Mouse (Mus musculus) heart, embryonic 12.5 days (tissue): ENCODE measurements around the gene Ace3. TPM values are rescaled to one million over a fixed set of nuclear protein-coding genes. Genes with fewer than 3 reads are reported as not detected.

Source experiments
- ATAC-seq: fragments of 200-750 bp; cut with Nextera tagmentation; 2 replicates; pipeline ENCODE4 v1.8.0; 2017; ENCODE audit warnings: moderate TSS enrichment, moderate library complexity; ENCODE audit not compliant: insufficient number of reproducible peaks, low FRiP score
- H3K27ac ChIP-seq: fragments of 300-500 bp; sonication (generic); 2 replicates; pipeline ENCODE4 v1.5.1; 2016; ENCODE audit warnings: mild to moderate bottlenecking, moderate library complexity; ENCODE audit not compliant: poor library complexity, severe bottlenecking
- H3K27me3 ChIP-seq: fragments of 300-500 bp; sonication (generic); replicated peaks from 2 replicates; pipeline ENCODE4 v1.6.1; 2016; ENCODE audit warnings: mild to moderate bottlenecking, moderate library complexity
- H3K36me3 ChIP-seq: fragments of 300-500 bp; sonication (generic); 2 replicates; pipeline ENCODE4 v1.6.1; 2016; ENCODE audit warnings: mild to moderate bottlenecking, moderate library complexity
- H3K4me1 ChIP-seq: fragments of 300-500 bp; sonication (generic); replicated peaks from 2 replicates; pipeline ENCODE4 v1.6.1; 2016; ENCODE audit warnings: mild to moderate bottlenecking
- H3K4me2 ChIP-seq: fragments of 300-500 bp; sonication (generic); 2 replicates; pipeline ENCODE4 v1.6.1; 2016; ENCODE audit warnings: mild to moderate bottlenecking, moderate library complexity
- H3K4me3 ChIP-seq: fragments of 300-500 bp; sonication (generic); 2 replicates; pipeline ENCODE4 v1.5.1; 2016; ENCODE audit warnings: mild to moderate bottlenecking
- H3K9ac ChIP-seq: fragments of 300-500 bp; sonication (generic); 2 replicates; pipeline ENCODE4 v1.6.1; 2016; ENCODE audit warnings: mild to moderate bottlenecking, moderate library complexity
- H3K9me3 ChIP-seq: fragments of 300-500 bp; sonication (generic); replicated peaks from 2 replicates; pipeline ENCODE4 v1.6.1; 2016; ENCODE audit warnings: mild to moderate bottlenecking, moderate library complexity
- WGBS: fragments of 180-500 bp; shearing (Covaris S2); methylation state at CpG from one replicate; pipeline ENCODE4 v1.1.7; 2016; 5-methylcytosine and 5-hydroxymethylcytosine counted together
- polyA plus RNA-seq: library from polyadenylated mRNA; unstranded; fragments of >200 nt; fragmentation: Nextera tagmentation; extraction: Ambion mirVana; gene quantifications from 2 replicates; pipeline ENCODE4 v1.2.1, GENCODE M21; 2016

The Ace3 gene
- not detected in 2 replicates for polyA plus RNA-seq

GRCm38 (mm10) chr11:105994375-105994774 is at the start of gene Ace3:
Ace3 (plus strand) TSS chr11:105994675.
- Histone ChIP-seq H3K4me3 (no peak within 1 kb of the TSS), H3K36me3 (no peaks in the 10 kb centered on the region), H3K9me3 (no peaks in the 10 kb centered on the region), H3K27me3 (peaks cover 3% of the 10 kb centered on the region), H3K4me2 (no peak within 1 kb of the TSS), H3K27ac (no peak within 1 kb of the TSS), H3K4me1 (no peaks in the 10 kb centered on the region), H3K9ac (no peak within 1 kb of the TSS)
- WGBS = 92% methylated on average over 3 of the region's 3 CpGs
- ATAC-seq = no peak

- Histone ChIP-seq H3K4me1 (peaks cover 18% of the 10 kb centered on the region), H3K9ac (no peak overlapping the region), H3K4me3 (peak overlapping the region; percentile 56), H3K9me3 (no peaks in the 10 kb centered on the region), H3K27ac (no peak overlapping the region; the same call in 1 of the 2 replicates), H3K4me2 (peak overlapping the region; percentile 94), H3K36me3 (no peaks in the 10 kb centered on the region), H3K27me3 (peaks cover 65% of the 10 kb centered on the region)
- peak; percentile 46; the same call in 1 of the 2 replicates for ATAC-seq
- WGBS = 63% methylated on average over 16 of the region's 16 CpGs
These were observed 49.5 kb upstream of the Ace3 start for GRCm38 (mm10) chr11:105944770-105945672.

- ATAC-seq = no peak
These were observed 47.8 kb upstream of the Ace3 start for GRCm38 (mm10) chr11:105946694-105947154.

DNA sequence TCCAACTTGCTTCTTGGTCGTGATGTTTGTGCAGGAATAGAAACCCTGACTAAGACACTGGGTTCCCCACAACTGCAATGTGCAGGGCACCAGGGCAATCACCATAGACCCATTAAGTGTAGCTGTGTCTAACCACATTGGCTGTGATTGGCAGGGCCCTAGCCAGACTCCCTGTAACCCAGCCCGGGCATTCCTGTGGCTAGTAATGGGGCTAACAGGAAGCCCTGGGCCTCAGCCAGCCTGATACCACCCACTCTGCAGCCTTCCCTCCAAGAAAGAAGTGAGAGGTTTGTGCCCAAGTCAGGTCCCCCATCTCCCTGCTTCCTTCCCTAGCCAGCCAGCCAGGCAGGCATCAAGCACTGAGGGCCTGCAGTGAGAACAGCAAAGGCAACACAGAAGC is 46.2 kb upstream of the Ace3 start:
- H3K4me2 ChIP-seq = no peak overlapping the region
- H3K27ac ChIP-seq = no peak overlapping the region
- H3K9ac ChIP-seq = no peak overlapping the region
- 51% methylated on average over 2 of the region's 2 CpGs for WGBS
- H3K36me3 ChIP-seq = no peaks in the 10 kb centered on the region
- peaks cover 16% of the 10 kb centered on the region for H3K4me1 ChIP-seq
- H3K4me3 ChIP-seq = no peak overlapping the region
- H3K9me3 ChIP-seq = no peaks in the 10 kb centered on the region
- peaks cover 40% of the 10 kb centered on the region for H3K27me3 ChIP-seq
- ATAC-seq = no peak

More at GRCm38 (mm10) chr11:105946694-105947154, 47.8 kb upstream of the Ace3 start:
- Histone ChIP-seq H3K4me2 (no peak overlapping the region), H3K4me1 (peaks cover 18% of the 10 kb centered on the region), H3K4me3 (no peak overlapping the region), H3K9ac (no peak overlapping the region), H3K27me3 (peaks cover 52% of the 10 kb centered on the region), H3K27ac (no peak overlapping the region), H3K9me3 (no peaks in the 10 kb centered on the region), H3K36me3 (no peaks in the 10 kb centered on the region)
- 37% methylated on average over 11 of the region's 11 CpGs for WGBS

DNA sequence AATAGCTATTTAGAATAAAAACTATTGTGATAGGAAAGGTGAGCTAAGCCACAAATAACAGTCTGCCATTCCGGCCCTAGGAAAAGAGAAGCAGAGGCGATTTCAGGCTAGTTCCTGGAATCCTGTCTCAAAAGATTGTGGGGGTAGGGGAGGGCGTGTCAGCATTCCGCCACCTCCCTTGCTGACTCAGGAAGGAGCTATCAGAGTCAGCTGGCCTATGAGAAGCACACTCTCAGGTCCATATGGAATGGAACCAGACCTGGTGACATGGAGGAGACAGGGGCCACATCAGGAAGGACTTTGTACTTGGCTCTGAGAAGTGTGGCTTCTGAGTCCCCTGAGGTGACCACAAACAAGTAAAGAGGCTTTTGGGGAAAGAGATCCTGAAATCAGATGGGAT is 44.0 kb upstream of the Ace3 start:
- WGBS = 46% methylated on average over 4 of the region's 4 CpGs
- H3K4me2 ChIP-seq = no peak overlapping the region
- no peak for ATAC-seq
- H3K9ac ChIP-seq = no peak overlapping the region
- H3K36me3 ChIP-seq = no peaks in the 10 kb centered on the region
- H3K9me3 ChIP-seq = no peaks in the 10 kb centered on the region
- H3K27me3 ChIP-seq = peaks cover 34% of the 10 kb centered on the region
- no peak overlapping the region for H3K27ac ChIP-seq
- H3K4me3 ChIP-seq = no peak overlapping the region
- H3K4me1 ChIP-seq = 0 out of 2 replicates have a peak, but pooled peaks cover 3% of the 10 kb centered on the region

GRCm38 (mm10) chr11:105951601-105952044 is 42.9 kb upstream of the Ace3 start:
- Histone ChIP-seq H3K9ac (no peak overlapping the region), H3K4me2 (no peak overlapping the region), H3K27me3 (peaks cover 27% of the 10 kb centered on the region), H3K4me1 (0 out of 2 replicates have a peak, but pooled peaks cover 3% of the 10 kb centered on the region), H3K27ac (no peak overlapping the region), H3K36me3 (no peaks in the 10 kb centered on the region), H3K9me3 (no peaks in the 10 kb centered on the region), H3K4me3 (no peak overlapping the region)
- no peak for ATAC-seq
- 60% methylated on average over 3 of the region's 3 CpGs for WGBS

DNA sequence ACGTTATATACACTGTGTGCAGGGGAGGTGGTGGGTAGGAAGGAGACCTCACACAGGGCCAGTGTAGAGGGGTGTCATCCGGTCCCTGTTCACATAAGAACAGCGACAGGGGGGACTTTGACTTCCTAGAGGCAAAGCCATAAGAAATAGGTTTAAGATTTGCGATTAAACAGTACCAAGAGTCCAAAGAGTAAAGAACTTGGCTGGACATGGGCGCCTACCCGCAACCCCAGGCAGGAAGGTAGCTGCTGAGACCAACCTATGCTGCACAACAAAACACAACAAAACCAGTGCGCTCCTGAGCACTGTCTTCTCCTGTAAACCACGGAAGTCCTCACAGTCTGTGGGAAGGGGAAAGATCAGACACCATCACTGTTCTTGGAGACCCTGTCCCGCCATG is 42.4 kb upstream of the Ace3 start:
- no peaks in the 10 kb centered on the region for H3K9me3 ChIP-seq
- peaks cover 23% of the 10 kb centered on the region for H3K27me3 ChIP-seq
- WGBS = 86% methylated on average over 9 of the region's 9 CpGs
- H3K4me3 ChIP-seq = no peak overlapping the region
- H3K9ac ChIP-seq = no peak overlapping the region
- no peaks in the 10 kb centered on the region for H3K36me3 ChIP-seq
- no peak overlapping the region for H3K4me2 ChIP-seq
- H3K4me1 ChIP-seq = 0 out of 2 replicates have a peak, but pooled peaks cover 3% of the 10 kb centered on the region
- no peak overlapping the region for H3K27ac ChIP-seq
- no peak for ATAC-seq

DNA sequence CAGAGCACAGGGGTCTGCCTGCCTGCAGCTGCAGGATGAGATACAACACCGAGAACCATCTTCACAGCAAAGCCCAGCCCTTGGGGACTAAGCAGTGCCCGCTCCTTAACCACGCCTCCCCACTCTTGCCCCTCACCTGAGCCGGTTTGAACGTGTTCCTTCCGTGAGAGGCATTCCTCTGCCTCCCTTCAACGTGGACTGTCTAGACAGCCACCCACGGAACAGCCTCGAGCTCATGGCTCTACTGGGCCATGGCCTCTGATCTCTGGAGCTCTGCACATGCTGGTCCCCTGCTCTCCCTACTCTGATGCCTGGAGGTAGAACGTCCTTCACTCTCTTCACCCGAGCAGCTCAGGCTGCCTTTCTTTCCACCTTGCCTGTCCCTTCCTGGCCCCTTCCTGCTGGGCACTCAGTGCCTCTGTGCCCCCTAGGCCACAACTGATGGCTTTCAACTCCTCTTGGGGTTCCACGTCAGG is 41.5 kb upstream of the Ace3 start, which contains the start of gene Cyb561:
TSS of gene Cyb561 (minus strand) at position 426 of the 476 bp plus-strand sequence.
- Histone ChIP-seq H3K9me3 (no peaks in the 10 kb centered on the region), H3K36me3 (no peaks in the 10 kb centered on the region), H3K27ac (no peak within 1 kb of the TSS), H3K4me3 (no peak within 1 kb of the TSS), H3K9ac (no peak within 1 kb of the TSS), H3K27me3 (peaks cover 17% of the 10 kb centered on the region), H3K4me1 (0 out of 2 replicates have a peak, but pooled peaks cover 3% of the 10 kb centered on the region), H3K4me2 (no peak within 1 kb of the TSS)
- 69% methylated on average over 12 of the region's 12 CpGs for WGBS
- 0 out of 2 replicates have a peak, but pooled peaks have one; percentile 35 for ATAC-seq

GRCm38 (mm10) chr11:105953402-105953801 is 41.1 kb upstream of the Ace3 start:
- Histone ChIP-seq H3K4me3 (no peak overlapping the region), H3K27me3 (peaks cover 14% of the 10 kb centered on the region), H3K9me3 (no peaks in the 10 kb centered on the region), H3K36me3 (no peaks in the 10 kb centered on the region), H3K4me2 (no peak overlapping the region), H3K9ac (no peak overlapping the region), H3K27ac (no peak overlapping the region), H3K4me1 (peaks cover 3% of the 10 kb centered on the region; the same call in 1 of the 2 replicates)
- 0 out of 2 replicates have a peak, but pooled peaks have one; percentile 1 for ATAC-seq
- 61% methylated on average over 6 of the region's 6 CpGs for WGBS

DNA sequence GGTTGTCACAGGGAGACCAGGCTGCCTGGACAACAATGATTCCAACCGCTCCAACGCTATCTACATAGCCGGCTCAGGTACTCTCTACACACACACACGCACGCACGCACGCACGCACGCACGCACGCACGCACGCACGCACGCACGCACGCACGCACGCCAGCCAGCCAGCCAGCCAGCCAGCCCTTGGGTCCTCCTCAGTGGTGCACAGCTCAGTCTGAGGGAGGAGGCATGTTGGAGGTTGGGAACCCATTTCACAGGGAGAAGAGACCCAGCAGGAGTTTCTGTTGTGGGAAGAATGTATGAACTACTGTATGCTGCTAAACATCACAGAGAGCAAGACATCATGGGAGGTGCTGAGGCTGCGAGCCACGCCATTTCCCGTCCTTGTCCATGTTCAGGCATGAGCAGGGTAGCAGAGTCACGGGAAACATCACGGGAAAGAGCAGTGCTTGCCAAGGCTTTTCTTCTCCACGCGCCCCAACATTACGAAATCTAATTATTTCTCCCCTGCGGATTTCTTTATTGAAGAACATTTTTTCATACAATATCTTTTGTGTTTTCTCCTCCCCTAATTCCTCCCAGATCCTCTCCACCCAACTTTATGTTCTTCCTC is 38.6 kb upstream of the Ace3 start:
- Histone ChIP-seq H3K4me3 (no peak overlapping the region), H3K4me1 (peaks cover 15% of the 10 kb centered on the region), H3K4me2 (no peak overlapping the region), H3K9ac (no peak overlapping the region), H3K27me3 (peaks cover 10% of the 10 kb centered on the region; the same call in 1 of the 2 replicates), H3K27ac (no peak overlapping the region), H3K9me3 (no peaks in the 10 kb centered on the region), H3K36me3 (no peaks in the 10 kb centered on the region)
- 89% methylated on average over 28 of the region's 28 CpGs for WGBS
- ATAC-seq = no peak

DNA sequence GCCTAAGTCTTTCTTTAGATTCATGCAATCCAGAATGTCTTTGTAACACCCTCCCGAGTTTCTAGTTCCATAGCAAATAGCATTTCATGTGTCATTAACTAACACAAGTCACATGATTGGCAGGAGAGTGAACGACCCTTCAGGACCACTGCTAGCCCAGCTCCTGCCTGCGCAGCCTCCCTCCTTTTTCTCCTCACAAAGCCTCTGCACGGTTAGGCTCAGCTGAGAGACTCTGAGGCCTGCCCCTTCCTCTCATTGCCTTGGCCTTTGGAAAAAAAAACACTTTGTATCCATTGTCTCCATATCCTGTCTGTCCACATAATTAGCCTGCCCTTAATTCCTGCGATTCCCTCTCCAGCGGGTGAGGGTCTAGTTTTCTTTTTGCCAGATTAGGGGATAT is 37.0 kb upstream of the Ace3 start:
- H3K4me2 ChIP-seq = no peak overlapping the region
- whole genome bisulfite sequencing = 48% methylated on average over 6 of the region's 6 CpGs
- ATAC-seq = no peak; the same call in 1 of the 2 replicates
- H3K4me3 ChIP-seq = no peak overlapping the region
- H3K27me3 ChIP-seq = 0 out of 2 replicates have a peak, but pooled peaks cover 4% of the 10 kb centered on the region
- no peak overlapping the region for H3K9ac ChIP-seq
- no peaks in the 10 kb centered on the region for H3K9me3 ChIP-seq
- no peaks in the 10 kb centered on the region for H3K36me3 ChIP-seq
- H3K27ac ChIP-seq = no peak overlapping the region; the same call in 1 of the 2 replicates
- peaks cover 18% of the 10 kb centered on the region for H3K4me1 ChIP-seq
